Mouse (Mus musculus): ENCODE data around the gene Fam102b.

Gene Fam102b

GRCm38 (mm10) chr3:109010489-109011260 is 16.7 kb downstream of the Fam102b start:
- peak in 1 of 2 experiments; percentile 7 for DNase-seq (ENCODE audit: low spot score in 2 of 2)

- DNase-seq (ENCODE audit: low spot score in 2 of 2), result no peak
Observed at GRCm38 (mm10) chr3:109008180-109008579, 19.2 kb downstream of the Fam102b start.

- DNase-seq (ENCODE audit: low spot score in 2 of 2), result no peak
Observed at GRCm38 (mm10) chr3:109005777-109006176, 21.6 kb downstream of the Fam102b start.

- DNase-seq (ENCODE audit: low spot score in 2 of 2), result no peak
Observed at GRCm38 (mm10) chr3:108999173-108999572, 28.2 kb downstream of the Fam102b start.

GRCm38 (mm10) chr3:108997762-108998161 is 29.6 kb downstream of the Fam102b start:
- no peak for DNase-seq (ENCODE audit: low spot score in 2 of 2)

GRCm38 (mm10) chr3:108997284-108997683 is 30.1 kb downstream of the Fam102b start:
- peak; percentile 6 to 19 for DNase-seq (ENCODE audit: low spot score in 2 of 2)

GRCm38 (mm10) chr3:108995379-108995778 is 32.0 kb downstream of the Fam102b start:
- no peak for DNase-seq (ENCODE audit: low spot score in 2 of 2)

GRCm38 (mm10) chr3:108994477-108994876 is 32.9 kb downstream of the Fam102b start:
- DNase-seq (ENCODE audit: low spot score in 2 of 2), result no peak

- no peak for DNase-seq (ENCODE audit: low spot score in 2 of 2)
Observed at GRCm38 (mm10) chr3:108989971-108990548, 37.3 kb downstream of the Fam102b start.

GRCm38 (mm10) chr3:108987009-108987659 is 40.3 kb downstream of the Fam102b start:
- no peak for DNase-seq (ENCODE audit: low spot score in 2 of 2)

GRCm38 (mm10) chr3:108986534-108986933 is 40.9 kb downstream of the Fam102b start:
- DNase-seq (ENCODE audit: low spot score in 2 of 2), result no peak

- DNase-seq (ENCODE audit: low spot score in 2 of 2), result no peak
Observed at GRCm38 (mm10) chr3:108983989-108984388, 43.4 kb downstream of the Fam102b start.

- DNase-seq (ENCODE audit: low spot score in 2 of 2), result no peak
Observed at GRCm38 (mm10) chr3:108981946-108982345, 45.5 kb downstream of the Fam102b start.

- DNase-seq (ENCODE audit: low spot score in 2 of 2), result peak in 1 of 2 experiments; percentile 31
Observed at GRCm38 (mm10) chr3:108977340-108978030, 49.9 kb downstream of the Fam102b start.

GRCm38 (mm10) chr3:108974920-108975485 is 52.4 kb downstream of the Fam102b start:
- DNase-seq (ENCODE audit: low spot score in 2 of 2), result no peak

- no peak for DNase-seq (ENCODE audit: low spot score in 2 of 2)
Observed at GRCm38 (mm10) chr3:108973980-108974660, 53.3 kb downstream of the Fam102b start.

- DNase-seq (ENCODE audit: low spot score in 2 of 2), result no peak
Observed at GRCm38 (mm10) chr3:108966051-108966450, 61.4 kb downstream of the Fam102b start.

GRCm38 (mm10) chr3:108964361-108965044 is 62.9 kb downstream of the Fam102b start:
- DNase-seq (ENCODE audit: low spot score in 2 of 2), result no peak

GRCm38 (mm10) chr3:108963776-108964175 is 63.6 kb downstream of the Fam102b start:
- DNase-seq (ENCODE audit: low spot score in 2 of 2), result no peak

- DNase-seq (ENCODE audit: low spot score in 2 of 2), result no peak
Observed at GRCm38 (mm10) chr3:108963278-108963677, 64.1 kb downstream of the Fam102b start.

GRCm38 (mm10) chr3:108961655-108962054 is 65.8 kb downstream of the Fam102b start:
- DNase-seq (ENCODE audit: low spot score in 2 of 2), result no peak

Measured in natural killer cell, adult 2 months (primary cell).